Mouse (Mus musculus) cortical plate, adult 2 months (tissue): ENCODE results near the gene Praf2. TPM values are rescaled to one million over a fixed set of nuclear protein-coding genes. Genes with fewer than 3 reads are reported as not detected.

Source experiments
- H3K27ac ChIP-seq: fragments of 200-500 bp; 2 replicates; pipeline ENCODE4 v1.5.1; 2012; ENCODE audit warnings: low read length, control low read depth, inconsistent platforms; ENCODE audit not compliant: insufficient read depth
- H3K4me1 ChIP-seq: fragments of 200-500 bp; 2 replicates; pipeline ENCODE4 v1.6.1; 2011; ENCODE audit warnings: low read length; ENCODE audit not compliant: control insufficient read depth, insufficient read depth
- H3K4me3 ChIP-seq: fragments of 200-500 bp; 2 replicates; pipeline ENCODE4 v1.5.1; 2011; ENCODE audit warnings: mild to moderate bottlenecking, low read length, control low read depth; ENCODE audit not compliant: insufficient read depth
- CTCF ChIP-seq: fragments of 200-500 bp; IDR thresholded peaks from 2 replicates; pipeline ENCODE4 v1.5.1; 2011; ENCODE audit warnings: mild to moderate bottlenecking, control low read depth, low read length; ENCODE audit not compliant: insufficient read depth; ENCODE audit errors: extremely low read depth
- POLR2A ChIP-seq: fragments of 200-500 bp; IDR thresholded peaks from 2 replicates; pipeline ENCODE4 v1.6.1; 2011; ENCODE audit warnings: mild to moderate bottlenecking, low read length, control low read depth; ENCODE audit not compliant: insufficient read depth; ENCODE audit errors: extremely low read depth
- polyA plus RNA-seq: library from polyadenylated mRNA; depleted of rRNA; stranded (reverse); fragments of >200 nt; gene quantifications from 2 replicates; pipeline ENCODE4 v1.2.3, GENCODE M21; 2012; rRNA removed

Gene Praf2
- polyA plus RNA-seq, 1 experiment = 131 TPM

GRCm38 (mm10) chrX:7778450-7779244 lies 50.4 kb downstream of the Praf2 start:
- TF ChIP-seq CTCF (no peak), POLR2A (no peak)
- Histone ChIP-seq H3K4me1 (no peaks in the 10 kb centered on the region), H3K4me3 (no peak overlapping the region), H3K27ac (no peak overlapping the region)

- no peak for TF ChIP-seq POLR2A
- TF ChIP-seq CTCF = no peak
- H3K4me1 ChIP-seq = no peaks in the 10 kb centered on the region
- no peak overlapping the region for H3K27ac ChIP-seq
- H3K4me3 ChIP-seq = no peak overlapping the region
Observed at GRCm38 (mm10) chrX:7779294-7779693, 51.1 kb downstream of the Praf2 start.

Other genes starting within 250 kb of the Praf2 start
- gene Foxp3, start 154.8 kb upstream of the Praf2 start, polyA plus RNA-seq = 0.04 TPM in 1 of 2 replicates, not detected in the other
- gene Ppp1r3f, start 154.2 kb upstream of the Praf2 start, polyA plus RNA-seq = 13.9 and 14.2 TPM in 2 replicates
- 36.1 and 39.7 TPM in 2 replicates for gene Ccdc22, start 122.9 kb upstream of the Praf2 start, polyA plus RNA-seq
- 0.17 and 0.26 TPM in 2 replicates for gene Cacna1f, start 121.4 kb upstream of the Praf2 start, polyA plus RNA-seq
- gene Syp, start 90.0 kb upstream of the Praf2 start, polyA plus RNA-seq = 1,108 and 1,136 TPM in 2 replicates
- 2.1 and 2.5 TPM in 2 replicates for gene Prickle3, start 71.2 kb upstream of the Praf2 start, polyA plus RNA-seq
- 14.5 and 16.3 TPM in 2 replicates for gene Plp2, start 57.0 kb upstream of the Praf2 start, polyA plus RNA-seq
- gene Magix, start 47.2 kb upstream of the Praf2 start, polyA plus RNA-seq = 0.96 and 1.2 TPM in 2 replicates
- 26.7 and 28.3 TPM in 2 replicates for gene Gpkow, start 31.3 kb upstream of the Praf2 start, polyA plus RNA-seq
- 77.0 and 84.9 TPM in 2 replicates for gene Wdr45, start 14.1 kb upstream of the Praf2 start, polyA plus RNA-seq
- gene Gm45208, start 6.2 kb upstream of the Praf2 start, polyA plus RNA-seq = 0.46 TPM in 1 of 2 replicates, not detected in the other
- gene Ccdc120, start 22.5 kb downstream of the Praf2 start, polyA plus RNA-seq = 23.2 and 23.9 TPM in 2 replicates
- gene Tfe3, start 34.1 kb downstream of the Praf2 start, polyA plus RNA-seq = 20.6 and 21.4 TPM in 2 replicates
- 106 and 115 TPM in 2 replicates for gene Gripap1, start 61.3 kb downstream of the Praf2 start, polyA plus RNA-seq
- gene Kcnd1, start 93.8 kb downstream of the Praf2 start, polyA plus RNA-seq = 7.6 and 7.9 TPM in 2 replicates
- gene Otud5, start 112.9 kb downstream of the Praf2 start, polyA plus RNA-seq = 46.4 and 49.1 TPM in 2 replicates
- gene Pim2, start 149.8 kb downstream of the Praf2 start, polyA plus RNA-seq = 52.5 and 53.8 TPM in 2 replicates
- 50.2 and 52.7 TPM in 2 replicates for gene Slc35a2, start 155.6 kb downstream of the Praf2 start, polyA plus RNA-seq
- 137 and 157 TPM in 2 replicates for gene Pqbp1, start 170.8 kb downstream of the Praf2 start, polyA plus RNA-seq
- gene Timm17b, start 170.9 kb downstream of the Praf2 start, polyA plus RNA-seq = 18.5 and 20.1 TPM in 2 replicates
- not detected in 2 replicates for gene Gm10491, start 179.4 kb downstream of the Praf2 start, polyA plus RNA-seq
- not detected in 2 replicates for gene Gm10490, start 181.1 kb downstream of the Praf2 start, polyA plus RNA-seq
- gene Pcsk1n, start 191.4 kb downstream of the Praf2 start, polyA plus RNA-seq = 580 and 602 TPM in 2 replicates
- not detected in 2 replicates for gene Eras, start 200.2 kb downstream of the Praf2 start, polyA plus RNA-seq
- 70.7 and 78.0 TPM in 2 replicates for gene Hdac6, start 219.4 kb downstream of the Praf2 start, polyA plus RNA-seq
- gene Gata1, start 249.6 kb downstream of the Praf2 start, polyA plus RNA-seq = not detected in 2 replicates